Mouse (Mus musculus) stomach, postnatal 0 days (tissue): ENCODE measurements at regions not wholly inside any gene's neighbourhood (a gene's known extent, or its start where the extent isn't known, plus 50 kb on each side); places are given as distances from the start of the nearest gene placed in this dataset.

ENCODE experiments used
- CTCF ChIP-seq: IDR thresholded peaks from 2 replicates; pipeline ENCODE4 v1.5.1; 2016; ENCODE audit warnings: antibody characterized with exemption, low read depth, mild to moderate bottlenecking, moderate library complexity
- EP300 ChIP-seq: optimal IDR thresholded peaks from 2 replicates; pipeline ENCODE3; 2016; ENCODE audit warnings: antibody characterized with exemption

DNA sequence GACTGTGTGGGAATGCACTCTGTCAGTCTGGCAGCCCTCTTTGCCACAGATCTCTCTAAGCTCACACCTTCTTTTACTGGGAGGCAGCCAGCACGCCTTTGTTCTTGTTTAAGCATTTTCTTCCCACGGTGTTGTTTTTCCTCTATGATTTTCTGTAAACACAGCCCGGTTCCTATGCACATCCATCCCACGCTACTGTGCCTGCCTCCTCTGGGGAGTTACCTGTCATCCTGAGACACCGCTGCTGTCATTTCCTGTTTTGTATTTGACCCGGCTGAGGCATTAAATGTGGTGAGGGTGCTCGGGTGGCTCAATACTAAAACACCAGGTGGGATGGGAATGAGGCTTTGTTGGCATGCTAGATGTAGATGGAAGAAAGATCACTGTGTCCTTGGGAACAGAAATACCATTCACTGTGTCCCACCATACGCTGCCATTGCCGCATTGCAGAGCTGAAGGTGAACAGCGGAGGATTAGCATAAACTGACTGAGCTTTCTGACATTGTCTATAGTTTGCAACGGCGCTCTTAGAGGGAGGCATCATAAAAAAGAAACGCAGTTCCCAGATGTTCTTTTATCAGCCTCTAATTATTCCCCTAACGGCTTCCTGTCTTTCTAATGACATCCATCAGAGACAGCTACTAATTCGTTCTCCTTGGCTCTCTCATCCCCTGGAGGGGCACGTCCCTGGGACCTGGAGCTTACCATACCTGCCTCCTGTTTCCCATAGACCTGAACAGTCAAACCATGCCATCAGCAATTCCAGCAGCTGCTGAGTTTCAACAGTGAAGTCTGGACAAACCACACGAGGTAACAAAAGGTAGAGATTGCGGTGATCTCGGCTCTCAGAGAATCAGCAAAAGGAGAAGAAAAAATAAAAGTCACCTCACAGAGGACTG, 201.8 kb upstream of the Nsun2 start:
- no peak for TF ChIP-seq CTCF
- TF ChIP-seq EP300, result no peak
